Mouse (Mus musculus) hindbrain, embryonic 11.5 days (tissue): ENCODE measurements around the gene Mfap3. TPM values are rescaled to one million over a fixed set of nuclear protein-coding genes. Genes with fewer than 3 reads are reported as not detected.

ENCODE experiments used
- ATAC-seq: fragments of 200-750 bp; cut with Nextera tagmentation; 2 replicates; pipeline ENCODE4 v1.8.0; 2017; ENCODE audit warnings: mild to moderate bottlenecking, moderate TSS enrichment, moderate library complexity; ENCODE audit not compliant: low FRiP score
- DNase-seq: peaks from one replicate; pipeline ENCODE4 v3.0.0-alpha.2; 2015; ENCODE audit warnings: low spot score
- H3K27ac ChIP-seq: fragments of 300-500 bp; sonication (generic); 2 replicates; pipeline ENCODE4 v1.5.1; 2014; ENCODE audit warnings: mild to moderate bottlenecking, low read depth, low read length
- H3K27me3 ChIP-seq: fragments of 300-500 bp; sonication (generic); 2 replicates; pipeline ENCODE4 v1.6.1; 2014; ENCODE audit warnings: mild to moderate bottlenecking, low read length, moderate library complexity, mixed read lengths; ENCODE audit not compliant: control insufficient read depth, insufficient read depth
- H3K36me3 ChIP-seq: fragments of 300-500 bp; sonication (generic); 2 replicates; pipeline ENCODE4 v1.6.1; 2014; ENCODE audit warnings: mild to moderate bottlenecking, low read length, moderate library complexity, mixed read lengths; ENCODE audit not compliant: control insufficient read depth, insufficient read depth
- H3K4me1 ChIP-seq: fragments of 300-500 bp; sonication (generic); replicated peaks from 2 replicates; pipeline ENCODE4 v1.6.1; 2014; ENCODE audit warnings: low read length, mixed read lengths; ENCODE audit not compliant: control insufficient read depth, insufficient read depth
- H3K4me2 ChIP-seq: fragments of 300-500 bp; sonication (generic); replicated peaks from 2 replicates; pipeline ENCODE4 v1.6.1; 2014; ENCODE audit warnings: mild to moderate bottlenecking, low read depth, low read length
- H3K4me3 ChIP-seq: fragments of 300-500 bp; sonication (generic); 2 replicates; pipeline ENCODE4 v1.5.1; 2014; ENCODE audit warnings: low read depth, low read length
- H3K9ac ChIP-seq: fragments of 300-500 bp; sonication (generic); 2 replicates; pipeline ENCODE4 v1.6.1; 2014; ENCODE audit warnings: low read depth, low read length
- H3K9me3 ChIP-seq: fragments of 300-500 bp; sonication (generic); 2 replicates; pipeline ENCODE4 v1.6.1; 2016; ENCODE audit warnings: low read length; ENCODE audit not compliant: control insufficient read depth
- WGBS: fragments of 180-500 bp; shearing (Covaris S2); extraction: QIAGEN DNeasy Blood & Tissue Kit; methylation state at CpG from one replicate; pipeline ENCODE4 v1.1.7; 2014; 5-methylcytosine and 5-hydroxymethylcytosine counted together
- polyA plus RNA-seq: library from polyadenylated mRNA; unstranded; fragments of >200 nt; fragmentation: Nextera tagmentation; extraction: Ambion mirVana; gene quantifications from 2 replicates; pipeline ENCODE4 v1.2.1, GENCODE M21; 2014

Gene Mfap3
- polyA plus RNA-seq, 1 experiment from 2014 or later, result 50.7 TPM

DNA sequence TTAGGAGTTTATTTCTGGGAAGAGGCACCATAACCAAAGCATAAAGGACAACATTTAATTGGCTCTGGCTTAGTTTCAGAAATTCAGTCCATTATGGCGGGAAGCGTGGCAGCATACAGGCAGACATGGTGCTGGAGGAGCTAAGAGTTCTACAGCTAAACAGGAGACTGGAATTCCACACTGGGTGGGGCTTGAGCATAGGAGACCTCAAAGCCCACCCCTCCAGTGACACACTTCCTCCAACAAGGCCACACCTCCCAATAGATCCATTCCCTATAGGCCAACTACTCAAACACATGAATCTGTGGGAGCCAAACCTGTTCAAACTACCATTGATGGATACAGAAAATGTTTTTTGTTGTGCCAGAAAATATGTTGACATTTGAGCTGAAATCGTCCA is 2.7 kb downstream of the Mfap3 start:
- no peaks in the 10 kb centered on the region for H3K9me3 ChIP-seq
- 97% methylated on average over 3 of the region's 3 CpGs for WGBS

DNA sequence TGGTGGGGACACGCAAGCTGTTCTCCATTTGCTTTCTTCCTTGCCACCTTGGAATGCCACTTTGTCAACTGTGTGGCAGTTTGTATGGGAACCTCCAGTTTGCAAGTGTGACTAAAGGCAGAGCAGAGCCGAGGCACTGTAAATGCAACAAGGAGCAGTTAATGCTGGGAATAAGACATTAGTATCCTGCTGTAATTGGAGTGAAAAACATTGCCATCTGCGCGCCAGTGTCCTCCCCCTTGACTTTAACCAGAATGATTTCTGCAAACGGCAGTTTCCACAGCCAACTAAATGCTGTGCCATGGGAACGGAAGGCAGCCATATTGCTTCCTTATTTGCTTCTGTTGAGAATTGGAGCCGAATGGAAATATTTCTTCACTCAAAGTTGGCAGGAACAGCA is 3.6 kb downstream of the Mfap3 start:
- ATAC-seq, result no peak
- Histone ChIP-seq H3K4me3 (no peak overlapping the region), H3K9ac (no peak overlapping the region), H3K27me3 (no peaks in the 10 kb centered on the region), H3K27ac (no peak overlapping the region), H3K4me2 (no peak overlapping the region), H3K36me3 (no peaks in the 10 kb centered on the region), H3K4me1 (no peaks in the 10 kb centered on the region), H3K9me3 (no peaks in the 10 kb centered on the region)
- no peak for DNase-seq
- 92% methylated on average over 7 of the region's 7 CpGs for WGBS

More for the DNA sequence above, 2.7 kb downstream of the Mfap3 start:
- ATAC-seq (no peak), DNase-seq (no peak)
- no peaks in the 10 kb centered on the region for H3K27me3 ChIP-seq
- H3K4me1 ChIP-seq, result no peaks in the 10 kb centered on the region
- no peak overlapping the region for H3K4me3 ChIP-seq
- H3K9ac ChIP-seq, result no peak overlapping the region
- no peak overlapping the region for H3K4me2 ChIP-seq
- no peaks in the 10 kb centered on the region for H3K36me3 ChIP-seq
- H3K27ac ChIP-seq, result no peak overlapping the region

GRCm38 (mm10) chr11:57523418-57523817 is 5.0 kb downstream of the Mfap3 start:
- 94% methylated on average over 3 of the region's 3 CpGs for WGBS
- Histone ChIP-seq H3K9ac (no peak overlapping the region), H3K9me3 (no peaks in the 10 kb centered on the region), H3K27me3 (no peaks in the 10 kb centered on the region), H3K4me3 (no peak overlapping the region), H3K36me3 (no peaks in the 10 kb centered on the region), H3K27ac (no peak overlapping the region), H3K4me2 (no peak overlapping the region), H3K4me1 (no peaks in the 10 kb centered on the region)
- ATAC-seq (no peak), DNase-seq (no peak)

DNA sequence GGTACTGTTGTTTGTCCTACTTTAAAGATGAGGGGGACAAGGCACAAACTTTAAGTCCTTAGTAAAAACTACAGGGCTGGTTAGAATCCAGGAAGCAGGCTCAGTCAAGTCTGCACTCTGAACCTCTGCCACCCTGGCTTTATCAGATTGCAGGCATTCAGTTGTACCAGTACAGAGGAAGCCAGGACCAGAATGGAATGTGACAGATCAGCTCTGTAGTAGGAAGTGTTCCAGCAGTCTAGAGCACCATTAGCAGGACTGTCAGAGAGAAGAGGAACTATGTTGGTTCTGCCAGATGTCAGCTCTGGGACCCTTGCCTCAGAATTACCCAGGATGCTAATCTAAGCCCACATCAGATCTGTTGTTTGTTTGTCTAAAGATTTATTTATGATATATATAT is 6.1 kb downstream of the Mfap3 start:
- Histone ChIP-seq H3K4me1 (no peaks in the 10 kb centered on the region), H3K9me3 (no peaks in the 10 kb centered on the region), H3K36me3 (0 out of 2 replicates have a peak, but pooled peaks cover 3% of the 10 kb centered on the region), H3K4me3 (no peak overlapping the region), H3K4me2 (no peak overlapping the region), H3K27me3 (no peaks in the 10 kb centered on the region), H3K9ac (no peak overlapping the region), H3K27ac (no peak overlapping the region)
- ATAC-seq (no peak), DNase-seq (no peak)

DNA sequence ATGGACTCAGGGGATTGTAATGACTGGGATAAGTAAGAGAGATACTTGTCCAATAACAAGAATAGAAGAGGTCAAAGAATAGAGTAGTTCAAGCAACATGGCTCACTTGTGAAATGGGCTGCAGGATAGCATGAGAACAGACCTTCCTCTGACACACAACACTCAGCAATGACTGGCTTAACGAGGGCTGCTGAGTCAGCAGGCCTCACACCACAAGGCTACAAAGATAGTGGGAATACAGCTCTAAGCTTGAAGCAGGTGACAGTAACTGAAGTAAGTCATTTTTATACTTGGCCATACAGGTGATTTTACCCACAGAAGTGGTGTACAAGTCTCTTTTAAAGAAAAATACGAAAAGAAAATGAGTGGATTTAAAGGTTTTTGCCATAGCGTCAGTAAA is 7.4 kb downstream of the Mfap3 start:
- no peak overlapping the region for H3K4me2 ChIP-seq
- ATAC-seq (no peak), DNase-seq (no peak)
- 90% methylated on average over 3 of the region's 3 CpGs for WGBS
- no peaks in the 10 kb centered on the region for H3K27me3 ChIP-seq
- H3K9me3 ChIP-seq, result no peaks in the 10 kb centered on the region
- H3K9ac ChIP-seq, result no peak overlapping the region
- H3K4me3 ChIP-seq, result no peak overlapping the region
- no peaks in the 10 kb centered on the region for H3K4me1 ChIP-seq
- peaks cover 7% of the 10 kb centered on the region; the same call in 1 of the 2 replicates for H3K36me3 ChIP-seq
- H3K27ac ChIP-seq, result no peak overlapping the region

- H3K4me1 ChIP-seq, result peaks cover 5% of the 10 kb centered on the region
- no peak overlapping the region for H3K27ac ChIP-seq
- no peaks in the 10 kb centered on the region for H3K27me3 ChIP-seq
- no peaks in the 10 kb centered on the region for H3K9me3 ChIP-seq
- H3K9ac ChIP-seq, result no peak overlapping the region
- no peak overlapping the region for H3K4me3 ChIP-seq
- H3K4me2 ChIP-seq, result no peak overlapping the region
- peaks cover 7% of the 10 kb centered on the region; the same call in 1 of the 2 replicates for H3K36me3 ChIP-seq
- 92% methylated on average over 4 of the region's 4 CpGs for WGBS
- ATAC-seq (no peak), DNase-seq (no peak)
These were observed 9.0 kb downstream of the Mfap3 start for GRCm38 (mm10) chr11:57527506-57527905.

DNA sequence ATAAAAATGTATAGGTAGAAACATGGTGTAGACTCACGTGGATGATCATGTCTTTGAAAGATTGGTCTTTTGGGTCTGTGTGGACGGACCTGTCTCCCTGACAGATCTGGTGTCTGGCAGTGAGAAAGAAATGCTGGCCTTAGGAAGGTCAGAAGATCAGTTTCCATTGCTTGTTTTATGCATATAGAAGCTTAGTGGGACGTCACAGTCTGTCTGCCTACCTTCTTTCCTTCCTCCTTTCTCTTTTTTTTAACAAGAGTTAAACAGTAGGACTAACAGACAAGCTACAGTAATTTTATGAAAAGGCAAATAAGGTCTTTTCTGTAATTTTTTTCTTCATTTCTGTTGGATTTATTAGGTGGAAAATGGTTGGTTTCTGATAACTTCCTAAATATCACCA is 10.6 kb downstream of the Mfap3 start:
- no peak overlapping the region for H3K9ac ChIP-seq
- no peak overlapping the region for H3K4me2 ChIP-seq
- no peak for DNase-seq
- peaks cover 7% of the 10 kb centered on the region; the same call in 1 of the 2 replicates for H3K36me3 ChIP-seq
- no peaks in the 10 kb centered on the region for H3K27me3 ChIP-seq
- 87% methylated on average over 3 of the region's 3 CpGs for WGBS
- peaks cover 5% of the 10 kb centered on the region for H3K4me1 ChIP-seq
- no peak overlapping the region for H3K27ac ChIP-seq
- no peaks in the 10 kb centered on the region for H3K9me3 ChIP-seq
- no peak overlapping the region for H3K4me3 ChIP-seq
- no peak for ATAC-seq

- H3K9me3 ChIP-seq, result no peaks in the 10 kb centered on the region
- H3K36me3 ChIP-seq, result peaks cover 7% of the 10 kb centered on the region; the same call in 1 of the 2 replicates
- no peak overlapping the region for H3K4me2 ChIP-seq
- H3K9ac ChIP-seq, result no peak overlapping the region
- H3K4me1 ChIP-seq, result peaks cover 5% of the 10 kb centered on the region
- 40% methylated on average over 11 of the region's 11 CpGs for WGBS
- peak; percentile 89 for ATAC-seq
- peak overlapping the region; percentile 78 for H3K27ac ChIP-seq
- no peak overlapping the region for H3K4me3 ChIP-seq
- peak; percentile 58 for DNase-seq
- no peaks in the 10 kb centered on the region for H3K27me3 ChIP-seq
These were observed 13.0 kb downstream of the Mfap3 start for GRCm38 (mm10) chr11:57531300-57531950.

DNA sequence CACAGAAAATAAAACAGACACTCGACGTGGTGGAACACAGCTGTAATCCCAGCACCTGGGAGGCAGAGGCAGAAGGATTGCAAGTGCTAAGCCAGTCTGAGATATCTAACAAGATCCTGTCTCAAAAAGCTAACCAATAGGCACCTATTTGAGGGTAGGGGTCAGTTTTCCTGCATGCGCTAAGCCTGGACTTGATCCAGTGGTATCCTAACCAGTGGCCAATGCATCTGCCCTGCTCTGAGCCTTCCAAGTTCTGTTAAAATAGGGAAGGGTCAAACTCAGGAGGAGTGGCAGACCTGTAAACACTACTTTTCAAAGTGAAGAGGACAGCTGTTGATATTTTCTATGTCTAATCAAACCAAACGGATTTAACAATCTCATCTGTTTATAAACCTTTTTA is 13.8 kb downstream of the Mfap3 start:
- ATAC-seq (no peak), DNase-seq (no peak)
- H3K4me2 ChIP-seq, result no peak overlapping the region
- H3K27ac ChIP-seq, result peak overlapping the region; percentile 78
- no peaks in the 10 kb centered on the region for H3K9me3 ChIP-seq
- peaks cover 5% of the 10 kb centered on the region for H3K4me1 ChIP-seq
- WGBS, result 92% methylated on average over 4 of the region's 4 CpGs
- peaks cover 7% of the 10 kb centered on the region; the same call in 1 of the 2 replicates for H3K36me3 ChIP-seq
- H3K4me3 ChIP-seq, result no peak overlapping the region
- H3K9ac ChIP-seq, result no peak overlapping the region
- H3K27me3 ChIP-seq, result no peaks in the 10 kb centered on the region
